Mouse (Mus musculus) embryonic facial prominence, embryonic 14.5 days (tissue): ENCODE measurements around the gene Clk1. TPM values are rescaled to one million over a fixed set of nuclear protein-coding genes. Genes with fewer than 3 reads are reported as not detected.
A peak's percentile ranks its signal among the peaks of the same experiment; 100 is the strongest.
"Not testable (repeated sequence)": the region's sequence is repeated elsewhere in the genome, so short reads cannot be mapped to it uniquely, and the experiment has no call there.

Experiments
- ATAC-seq: fragments of 200-750 bp; cut with Nextera tagmentation; 2 replicates; pipeline ENCODE4 v1.8.0; 2017; ENCODE audit warnings: low read depth, moderate number of reproducible peaks, moderate TSS enrichment
- DNase-seq: peaks from one replicate; pipeline ENCODE4 v3.0.0-alpha.2; 2015; ENCODE audit warnings: low spot score
- H3K27ac ChIP-seq: fragments of 300-500 bp; sonication (generic); replicated peaks from 2 replicates; pipeline ENCODE4 v1.5.1; 2014; ENCODE audit warnings: low read depth, mild to moderate bottlenecking, low read length, moderate library complexity
- H3K27me3 ChIP-seq: fragments of 300-500 bp; sonication (generic); replicated peaks from 2 replicates; pipeline ENCODE4 v1.6.1; 2014; ENCODE audit warnings: low read length; ENCODE audit not compliant: control insufficient read depth, insufficient read depth
- H3K36me3 ChIP-seq: fragments of 300-500 bp; sonication (generic); 2 replicates; pipeline ENCODE4 v1.6.1; 2014; ENCODE audit warnings: low read length, mixed read lengths; ENCODE audit not compliant: control insufficient read depth, insufficient read depth
- H3K4me1 ChIP-seq: fragments of 300-500 bp; sonication (generic); 2 replicates; pipeline ENCODE4 v1.6.1; 2014; ENCODE audit warnings: antibody characterized with exemption, low read length; ENCODE audit not compliant: control insufficient read depth, insufficient read depth
- H3K4me2 ChIP-seq: fragments of 300-500 bp; sonication (generic); 2 replicates; pipeline ENCODE4 v1.6.1; 2014; ENCODE audit warnings: low read depth, mild to moderate bottlenecking, low read length, moderate library complexity, mixed read lengths
- H3K4me3 ChIP-seq: fragments of 300-500 bp; sonication (generic); 2 replicates; pipeline ENCODE4 v1.5.1; 2014; ENCODE audit warnings: low read depth, mild to moderate bottlenecking, low read length
- H3K9ac ChIP-seq: fragments of 300-500 bp; sonication (generic); 2 replicates; pipeline ENCODE4 v1.6.1; 2014; ENCODE audit warnings: low read depth, mild to moderate bottlenecking, low read length, moderate library complexity, mixed read lengths
- H3K9me3 ChIP-seq: fragments of 300-500 bp; sonication (generic); 2 replicates; pipeline ENCODE4 v1.6.1; 2016; ENCODE audit warnings: low read length; ENCODE audit not compliant: control insufficient read depth
- WGBS: fragments of 180-500 bp; shearing (Covaris S2); extraction: QIAGEN DNeasy Blood & Tissue Kit; methylation state at CpG from one replicate; pipeline ENCODE4 v1.1.7; 2014; 5-methylcytosine and 5-hydroxymethylcytosine counted together
- polyA plus RNA-seq: library from polyadenylated mRNA; unstranded; fragments of >200 nt; fragmentation: Nextera tagmentation; extraction: Ambion mirVana; gene quantifications from 2 replicates; pipeline ENCODE4 v1.2.1, GENCODE M21; 2014

Gene Clk1
- polyA plus RNA-seq, 1 experiment from 2014 or later, result 196 TPM

DNA sequence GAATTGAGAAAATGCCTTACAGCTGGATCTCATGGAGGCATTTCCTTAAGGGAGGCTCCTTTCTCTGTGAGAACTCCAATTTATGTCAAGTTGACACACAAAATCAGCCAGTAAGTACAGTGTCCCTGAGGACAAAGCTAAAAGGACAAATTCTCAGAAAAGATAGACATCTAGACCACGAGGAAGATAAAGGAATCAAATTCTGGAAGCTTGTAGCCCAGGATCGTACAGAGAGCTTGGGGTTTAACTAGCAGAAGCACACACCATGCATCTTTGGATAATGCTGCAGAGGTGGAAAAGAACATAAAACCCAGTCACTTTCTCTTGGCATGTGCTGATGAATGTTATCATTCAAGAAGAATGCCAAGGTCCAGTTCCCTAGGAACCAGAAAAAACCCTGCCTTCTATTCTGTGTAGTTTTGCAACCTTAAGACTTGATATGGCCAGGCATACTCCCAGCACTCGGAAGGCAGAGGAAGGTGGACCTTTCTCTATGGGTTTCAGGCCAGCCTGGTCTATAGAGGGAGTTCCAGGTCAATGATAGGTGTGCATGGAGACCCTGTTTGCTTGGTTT, 48.2 kb downstream of the Clk1 start:
- Histone ChIP-seq H3K27me3 (no peaks in the 10 kb centered on the region), H3K9ac (no peak overlapping the region), H3K4me2 (no peak overlapping the region), H3K36me3 (no peaks in the 10 kb centered on the region), H3K27ac (no peak overlapping the region), H3K9me3 (no peaks in the 10 kb centered on the region), H3K4me1 (no peaks in the 10 kb centered on the region), H3K4me3 (no peak overlapping the region)
- DNase-seq, result no peak
- 57% methylated on average over 3 of the region's 3 CpGs for WGBS
- no peak for ATAC-seq

DNA sequence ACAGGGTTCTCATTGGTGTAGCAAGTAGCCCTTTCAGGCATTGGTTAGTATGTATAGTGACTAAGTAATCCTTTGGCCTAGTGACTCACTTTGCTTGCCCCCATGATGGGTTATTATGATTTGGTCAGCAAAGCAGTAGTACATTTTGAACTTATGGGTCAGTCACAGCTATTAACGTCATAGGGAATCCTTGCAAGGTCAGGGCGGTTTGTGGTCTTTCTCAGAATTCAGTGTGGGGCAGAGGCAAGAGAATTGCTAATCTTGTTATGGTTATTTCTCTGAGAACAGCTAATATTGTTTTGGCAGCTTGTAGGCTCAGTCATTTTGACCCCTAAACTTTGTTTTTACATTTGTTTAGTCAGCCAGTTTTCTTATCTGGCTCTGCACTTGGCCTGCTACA, 49.6 kb downstream of the Clk1 start:
- not testable (repeated sequence) for H3K4me2 ChIP-seq, H3K4me1 ChIP-seq, DNase-seq, H3K27ac ChIP-seq, ATAC-seq, H3K9ac ChIP-seq, H3K4me3 ChIP-seq, H3K36me3 ChIP-seq, H3K27me3 ChIP-seq, H3K9me3 ChIP-seq
- WGBS, result 76% methylated on average over 2 of the region's 2 CpGs

DNA sequence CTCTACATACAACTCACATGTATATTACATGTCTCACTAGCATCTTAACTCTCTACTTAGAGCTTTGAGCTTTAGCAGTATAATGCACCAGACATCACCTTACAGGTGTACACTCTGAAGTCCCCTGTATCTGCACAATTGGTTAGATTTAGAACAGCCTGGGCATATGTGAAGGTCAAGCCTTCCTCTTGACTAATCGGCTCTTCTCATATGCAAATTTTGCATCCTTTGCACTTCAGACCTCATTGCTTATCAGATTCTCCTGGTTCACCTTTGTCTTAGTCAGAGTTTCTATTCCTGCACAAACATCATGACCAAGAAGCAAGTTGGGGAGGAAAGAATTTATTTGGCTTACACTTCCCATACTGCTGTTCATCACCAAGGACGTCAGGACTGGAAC, 54.1 kb downstream of the Clk1 start:
- DNase-seq, result no peak
- Histone ChIP-seq H3K4me3 (no peak overlapping the region), H3K4me2 (no peak overlapping the region), H3K27ac (no peak overlapping the region), H3K9ac (no peak overlapping the region), H3K9me3 (no peaks in the 10 kb centered on the region), H3K36me3 (no peaks in the 10 kb centered on the region), H3K4me1 (no peaks in the 10 kb centered on the region), H3K27me3 (no peaks in the 10 kb centered on the region)
- 80% methylated on average over 2 of the region's 2 CpGs for WGBS
- no peak for ATAC-seq

DNA sequence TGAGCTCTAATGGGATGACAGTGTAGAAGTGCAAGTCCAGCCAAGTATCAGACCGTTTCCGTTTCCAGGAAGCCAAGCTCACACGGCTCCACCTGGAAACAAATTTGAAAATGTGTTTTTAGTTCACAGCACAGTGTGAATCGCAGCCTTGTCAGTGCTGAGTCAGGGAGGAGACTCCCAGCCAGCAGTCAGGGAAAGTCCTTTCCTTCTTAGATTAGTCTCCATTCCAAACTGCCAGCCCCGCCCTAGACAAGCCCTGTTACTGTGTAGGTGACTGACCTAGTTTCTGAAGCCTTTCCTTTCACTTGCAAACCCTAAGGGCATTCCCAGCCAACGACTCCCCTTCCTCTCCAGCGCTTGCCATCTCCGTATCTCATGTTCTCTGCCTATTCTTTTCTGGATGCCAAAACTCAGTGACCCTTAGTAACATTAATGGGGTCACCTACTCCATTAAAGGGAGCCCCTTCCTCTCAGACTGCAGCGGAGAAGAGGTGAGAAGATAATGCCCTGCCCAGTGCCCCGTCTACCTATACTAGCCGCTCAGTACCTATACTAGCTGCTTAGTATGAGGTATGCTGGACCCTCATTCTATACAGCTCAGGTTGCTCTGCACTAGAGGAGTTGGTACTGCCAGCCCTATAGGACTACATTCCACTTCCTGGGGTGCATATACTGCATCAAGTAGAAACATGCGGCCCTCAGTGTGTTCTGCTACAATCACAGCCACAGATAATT, 57.0 kb downstream of the Clk1 start:
- no peak overlapping the region for H3K4me3 ChIP-seq
- no peaks in the 10 kb centered on the region for H3K27me3 ChIP-seq
- H3K9me3 ChIP-seq, result no peaks in the 10 kb centered on the region
- no peaks in the 10 kb centered on the region for H3K4me1 ChIP-seq
- no peak overlapping the region for H3K9ac ChIP-seq
- peak overlapping the region; percentile 28; the same call in 1 of the 2 replicates for H3K27ac ChIP-seq
- peak; percentile 15; the same call in 1 of the 2 replicates for ATAC-seq
- 70% methylated on average over 12 of the region's 12 CpGs for WGBS
- no peaks in the 10 kb centered on the region for H3K36me3 ChIP-seq
- no peak overlapping the region for H3K4me2 ChIP-seq
- DNase-seq, result peak; percentile 27

DNA sequence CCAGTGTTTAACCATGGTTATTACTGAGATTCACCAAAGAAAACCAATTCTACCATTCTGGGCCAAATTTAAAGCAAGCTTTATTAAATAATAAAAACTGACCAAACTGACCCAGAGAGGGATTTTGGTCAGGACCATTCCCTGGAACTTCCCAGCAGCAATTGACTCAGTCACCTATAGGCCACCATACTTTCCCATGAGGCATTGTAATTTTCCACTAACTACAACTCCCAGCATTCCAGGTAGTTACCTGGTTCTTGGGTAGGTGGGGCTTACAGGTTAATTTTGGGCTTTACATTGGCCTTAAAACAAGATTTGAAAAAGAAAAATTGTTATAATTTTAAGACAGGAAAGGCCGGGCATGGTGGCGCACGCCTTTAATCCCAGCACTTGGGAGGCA, 58.0 kb downstream of the Clk1 start:
- Histone ChIP-seq H3K9me3 (no peaks in the 10 kb centered on the region), H3K4me3 (no peak overlapping the region), H3K4me2 (no peak overlapping the region), H3K27ac (no peak overlapping the region), H3K27me3 (no peaks in the 10 kb centered on the region), H3K4me1 (no peaks in the 10 kb centered on the region), H3K36me3 (no peaks in the 10 kb centered on the region), H3K9ac (no peak overlapping the region)
- WGBS, result 98% methylated on average over 3 of the region's 3 CpGs
- ATAC-seq, result no peak
- DNase-seq, result no peak

DNA sequence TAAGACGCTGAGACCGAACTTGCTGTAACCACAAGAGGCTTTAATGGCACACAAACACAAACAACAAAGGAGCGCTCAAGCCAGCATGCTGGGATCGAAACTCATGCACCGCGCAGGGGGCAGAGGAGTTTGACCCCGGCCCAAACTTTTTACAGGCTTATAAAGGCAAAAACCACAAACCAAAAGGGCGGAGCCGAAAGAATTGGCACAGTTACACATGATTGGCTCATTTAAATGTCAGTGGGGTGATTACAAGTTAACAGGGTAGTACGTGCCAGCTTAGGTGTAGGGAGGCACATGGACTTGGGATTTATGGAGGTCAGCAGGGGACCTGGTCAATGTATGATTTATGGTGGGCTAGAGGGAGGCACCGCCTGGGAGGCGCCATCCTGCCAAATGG, 59.3 kb downstream of the Clk1 start:
- no peak overlapping the region for H3K4me3 ChIP-seq
- no peak for DNase-seq
- WGBS, result 92% methylated on average over 12 of the region's 12 CpGs
- H3K27me3 ChIP-seq, result no peaks in the 10 kb centered on the region
- H3K4me2 ChIP-seq, result no peak overlapping the region
- no peak overlapping the region for H3K27ac ChIP-seq
- no peaks in the 10 kb centered on the region for H3K9me3 ChIP-seq
- H3K4me1 ChIP-seq, result no peaks in the 10 kb centered on the region
- no peaks in the 10 kb centered on the region for H3K36me3 ChIP-seq
- no peak for ATAC-seq
- no peak overlapping the region for H3K9ac ChIP-seq

DNA sequence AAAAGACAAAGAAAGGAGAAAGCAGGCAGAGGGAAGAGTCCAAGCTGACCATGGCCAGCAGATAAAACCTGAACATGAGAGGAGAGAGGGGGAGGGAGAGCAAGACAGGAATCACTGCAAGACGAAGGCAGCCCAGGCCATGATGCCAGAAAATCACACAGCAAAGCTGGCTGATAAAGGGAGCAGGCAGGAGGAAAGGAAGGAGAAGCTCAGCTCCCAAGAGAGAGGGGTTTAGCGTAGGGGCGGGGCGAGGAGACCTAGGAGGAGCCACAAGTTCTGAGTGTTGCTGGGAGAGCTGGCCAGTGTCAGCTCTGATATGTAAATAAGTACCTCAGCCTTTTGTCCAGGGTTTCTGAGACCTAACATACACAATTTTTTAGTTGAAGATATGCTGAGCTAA, 61.6 kb downstream of the Clk1 start:
- H3K27ac ChIP-seq, result no peak overlapping the region
- H3K9me3 ChIP-seq, result no peaks in the 10 kb centered on the region
- H3K36me3 ChIP-seq, result no peaks in the 10 kb centered on the region
- ATAC-seq (no peak), DNase-seq (no peak)
- no peak overlapping the region for H3K4me3 ChIP-seq
- H3K4me1 ChIP-seq, result no peaks in the 10 kb centered on the region
- no peak overlapping the region for H3K4me2 ChIP-seq
- no peaks in the 10 kb centered on the region for H3K27me3 ChIP-seq
- WGBS, result 55% methylated on average over 4 of the region's 4 CpGs
- no peak overlapping the region for H3K9ac ChIP-seq
